Mouse (Mus musculus): ENCODE measurements around the gene Tnfsf13. TPM values are rescaled to one million over a fixed set of nuclear protein-coding genes. Genes with fewer than 3 reads are reported as not detected.
"Not testable (repeated sequence)": the region's sequence is repeated elsewhere in the genome, so short reads cannot be mapped to it uniquely, and the experiment has no call there.

The Tnfsf13 gene
- 0.45 and 0.53 TPM in 2 replicates for polyA plus RNA-seq (2015; fragmentation: Nextera tagmentation; extraction: Ambion mirVana)

GRCm38 (mm10) chr11:69685526-69686148 lies at the start of gene Tnfsf13:
Tnfsf13 (minus strand) TSS chr11:69685784.
- Histone ChIP-seq H3K4me3 (replicated peaks) (no peak within 1 kb of the TSS), H3K9me3 (replicated peaks) (no peaks in the 10 kb centered on the region), H3K36me3 (no peaks in the 10 kb centered on the region), H3K9ac (no peak within 1 kb of the TSS), H3K4me1 (peaks cover 41% of the 10 kb centered on the region), H3K4me2 (no peak within 1 kb of the TSS), H3K27ac (peak within 1 kb of the TSS; percentile 79), H3K27me3 (no peaks in the 10 kb centered on the region)
- 73% methylated on average over 10 of the region's 10 CpGs for WGBS
- ATAC-seq (replicated peaks; ENCODE audit: low FRiP score), result no peak

- H3K4me3 ChIP-seq (replicated peaks); H3K4me1 ChIP-seq; H3K27me3 ChIP-seq; ATAC-seq (replicated peaks; ENCODE audit: low FRiP score); H3K4me2 ChIP-seq; H3K9me3 ChIP-seq (replicated peaks); H3K9ac ChIP-seq; H3K27ac ChIP-seq: not testable (repeated sequence)
- H3K36me3 ChIP-seq, result peaks cover 37% of the 10 kb centered on the region
- WGBS, result 72% methylated on average over 3 of the region's 3 CpGs
Measured at GRCm38 (mm10) chr11:69731408-69731807, 45.8 kb upstream of the Tnfsf13 start.

GRCm38 (mm10) chr11:69729063-69729462 lies 43.5 kb upstream of the Tnfsf13 start:
- WGBS, result 31% methylated on average over 3 of the region's 3 CpGs
- no peaks in the 10 kb centered on the region for H3K4me1 ChIP-seq
- peaks cover 14% of the 10 kb centered on the region for H3K36me3 ChIP-seq
- ATAC-seq (replicated peaks; ENCODE audit: low FRiP score), result no peak
- no peaks in the 10 kb centered on the region for H3K27me3 ChIP-seq
- H3K9ac ChIP-seq, result no peak overlapping the region
- H3K4me3 ChIP-seq (replicated peaks), result no peak overlapping the region
- H3K4me2 ChIP-seq, result no peak overlapping the region
- H3K9me3 ChIP-seq (replicated peaks), result no peaks in the 10 kb centered on the region
- no peak overlapping the region for H3K27ac ChIP-seq

GRCm38 (mm10) chr11:69725951-69726350 lies 40.4 kb upstream of the Tnfsf13 start:
- Histone ChIP-seq H3K9ac (no peak overlapping the region), H3K27ac (no peak overlapping the region), H3K36me3 (no peaks in the 10 kb centered on the region), H3K4me1 (no peaks in the 10 kb centered on the region), H3K4me2 (no peak overlapping the region), H3K9me3 (replicated peaks) (no peaks in the 10 kb centered on the region), H3K27me3 (no peaks in the 10 kb centered on the region), H3K4me3 (replicated peaks) (no peak overlapping the region)
- 29% methylated on average over 5 of the region's 5 CpGs for WGBS
- no peak for ATAC-seq (replicated peaks; ENCODE audit: low FRiP score)

GRCm38 (mm10) chr11:69723074-69723473 lies 37.5 kb upstream of the Tnfsf13 start:
- 31% methylated on average over 2 of the region's 2 CpGs for WGBS
- peaks cover 6% of the 10 kb centered on the region for H3K4me1 ChIP-seq
- H3K9me3 ChIP-seq (replicated peaks), result no peaks in the 10 kb centered on the region
- H3K27ac ChIP-seq, result no peak overlapping the region
- ATAC-seq (replicated peaks; ENCODE audit: low FRiP score), result no peak
- H3K4me3 ChIP-seq (replicated peaks), result no peak overlapping the region
- no peak overlapping the region for H3K9ac ChIP-seq
- H3K36me3 ChIP-seq, result no peaks in the 10 kb centered on the region
- H3K27me3 ChIP-seq, result no peaks in the 10 kb centered on the region
- no peak overlapping the region for H3K4me2 ChIP-seq

GRCm38 (mm10) chr11:69720852-69721251 lies 35.3 kb upstream of the Tnfsf13 start:
- no peak overlapping the region for H3K4me3 ChIP-seq (replicated peaks)
- H3K36me3 ChIP-seq, result no peaks in the 10 kb centered on the region
- WGBS, result 55% methylated on average over 6 of the region's 6 CpGs
- H3K4me1 ChIP-seq, result peaks cover 11% of the 10 kb centered on the region
- ATAC-seq (replicated peaks; ENCODE audit: low FRiP score), result no peak
- no peak overlapping the region for H3K9ac ChIP-seq
- H3K9me3 ChIP-seq (replicated peaks), result no peaks in the 10 kb centered on the region
- no peak overlapping the region for H3K27ac ChIP-seq
- no peak overlapping the region for H3K4me2 ChIP-seq
- H3K27me3 ChIP-seq, result no peaks in the 10 kb centered on the region

- no peaks in the 10 kb centered on the region for H3K9me3 ChIP-seq (replicated peaks)
Measured at GRCm38 (mm10) chr11:69719423-69719822, 33.8 kb upstream of the Tnfsf13 start.

GRCm38 (mm10) chr11:69718661-69719060 lies 33.1 kb upstream of the Tnfsf13 start:
- H3K4me2 ChIP-seq, result no peak overlapping the region
- 44% methylated on average over 15 of the region's 15 CpGs for WGBS
- no peak overlapping the region for H3K27ac ChIP-seq
- peaks cover 29% of the 10 kb centered on the region for H3K4me1 ChIP-seq
- ATAC-seq (replicated peaks; ENCODE audit: low FRiP score), result no peak
- H3K9ac ChIP-seq, result no peak overlapping the region
- no peaks in the 10 kb centered on the region for H3K36me3 ChIP-seq
- H3K27me3 ChIP-seq, result no peaks in the 10 kb centered on the region
- H3K4me3 ChIP-seq (replicated peaks), result no peak overlapping the region
- no peaks in the 10 kb centered on the region for H3K9me3 ChIP-seq (replicated peaks)

More at GRCm38 (mm10) chr11:69719423-69719822, 33.8 kb upstream of the Tnfsf13 start:
- no peak overlapping the region for H3K27ac ChIP-seq
- H3K27me3 ChIP-seq, result no peaks in the 10 kb centered on the region
- H3K4me2 ChIP-seq, result no peak overlapping the region
- H3K4me1 ChIP-seq, result peaks cover 25% of the 10 kb centered on the region
- ATAC-seq (replicated peaks; ENCODE audit: low FRiP score), result no peak
- H3K4me3 ChIP-seq (replicated peaks), result no peak overlapping the region
- H3K9ac ChIP-seq, result no peak overlapping the region
- no peaks in the 10 kb centered on the region for H3K36me3 ChIP-seq
- 76% methylated on average over 6 of the region's 6 CpGs for WGBS

GRCm38 (mm10) chr11:69716953-69717352 lies 31.4 kb upstream of the Tnfsf13 start:
- Histone ChIP-seq H3K4me2 (no peak overlapping the region), H3K27me3 (no peaks in the 10 kb centered on the region), H3K36me3 (no peaks in the 10 kb centered on the region), H3K9me3 (replicated peaks) (no peaks in the 10 kb centered on the region), H3K4me3 (replicated peaks) (no peak overlapping the region), H3K9ac (no peak overlapping the region), H3K4me1 (peaks cover 38% of the 10 kb centered on the region), H3K27ac (no peak overlapping the region)
- WGBS, result 66% methylated on average over 4 of the region's 4 CpGs
- ATAC-seq (replicated peaks; ENCODE audit: low FRiP score), result no peak

GRCm38 (mm10) chr11:69715929-69716328 lies 30.3 kb upstream of the Tnfsf13 start:
- Histone ChIP-seq H3K36me3 (no peaks in the 10 kb centered on the region), H3K9ac (no peak overlapping the region), H3K4me1 (peaks cover 40% of the 10 kb centered on the region), H3K4me2 (no peak overlapping the region), H3K27ac (peak overlapping the region; percentile 88), H3K4me3 (replicated peaks) (no peak overlapping the region), H3K27me3 (no peaks in the 10 kb centered on the region), H3K9me3 (replicated peaks) (no peaks in the 10 kb centered on the region)
- ATAC-seq (replicated peaks; ENCODE audit: low FRiP score), result no peak
- WGBS, result 14% methylated on average over 5 of the region's 5 CpGs

GRCm38 (mm10) chr11:69715482-69715881 lies 29.9 kb upstream of the Tnfsf13 start:
- no peak for ATAC-seq (replicated peaks; ENCODE audit: low FRiP score)
- WGBS, result 62% methylated on average over 9 of the region's 9 CpGs

GRCm38 (mm10) chr11:69714636-69715329 lies 29.2 kb upstream of the Tnfsf13 start:
- Histone ChIP-seq H3K36me3 (no peaks in the 10 kb centered on the region), H3K27ac (peak overlapping the region; percentile 88), H3K4me2 (peak overlapping the region; percentile 41), H3K27me3 (no peaks in the 10 kb centered on the region), H3K9ac (no peak overlapping the region), H3K9me3 (replicated peaks) (no peaks in the 10 kb centered on the region), H3K4me3 (replicated peaks) (peak overlapping the region; percentile 15; the same call in 1 of the 2 replicates), H3K4me1 (peaks cover 40% of the 10 kb centered on the region)
- peak; percentile 73 for ATAC-seq (replicated peaks; ENCODE audit: low FRiP score)
- WGBS, result 38% methylated on average over 18 of the region's 18 CpGs

More at GRCm38 (mm10) chr11:69715482-69715881, 29.9 kb upstream of the Tnfsf13 start:
- H3K36me3 ChIP-seq, result no peaks in the 10 kb centered on the region
- H3K4me2 ChIP-seq, result no peak overlapping the region
- no peak overlapping the region for H3K4me3 ChIP-seq (replicated peaks)
- H3K27me3 ChIP-seq, result no peaks in the 10 kb centered on the region
- no peak overlapping the region for H3K9ac ChIP-seq
- H3K4me1 ChIP-seq, result peaks cover 40% of the 10 kb centered on the region
- H3K27ac ChIP-seq, result peak overlapping the region; percentile 88
- H3K9me3 ChIP-seq (replicated peaks), result no peaks in the 10 kb centered on the region

Data from kidney, embryonic 15.5 days (tissue).